Mouse (Mus musculus): Measurements from ENCODE around the gene Tbck.

GRCm38 (mm10) chr3:132791140-132791539 is 107.2 kb downstream of the Tbck start:
- no peak for TF ChIP-seq CTCF (IDR thresholded peaks at IDR 0.05)
- no peak for TF ChIP-seq EP300 (IDR thresholded peaks at IDR 0.05)
